Mouse (Mus musculus) left cerebral cortex, adult 2 months (tissue): ENCODE measurements around the gene Focad. TPM values are rescaled to one million over a fixed set of nuclear protein-coding genes. Genes with fewer than 3 reads are reported as not detected.

Source experiments
- DNase-seq, 2 experiments: peaks; one replicate each; pipeline ENCODE4 v3.0.0; 2021 to 2022; ENCODE audit warnings: low spot score in 2 of 2, mixed read lengths in 1 of 2; ENCODE audit errors: extremely low spot score in 1 of 2
- H3K27ac ChIP-seq: fragments of 200-600 bp; 2 replicates; pipeline ENCODE4 v1.8.1; 2022
- H3K4me3 ChIP-seq: fragments of 200-600 bp; 2 replicates; pipeline ENCODE4 v1.8.1; 2022
- CTCF ChIP-seq: fragments of 200-600 bp; IDR thresholded peaks from 2 replicates; pipeline ENCODE4 v1.8.1; 2022; ENCODE audit warnings: antibody characterized with exemption, mild to moderate bottlenecking, moderate library complexity
- intact Hi-C: fragments of 180-260 bp; cut with DNase I; formaldehyde crosslinking; loops from one replicate; pipeline ENCODE4 v1.15.1; 2025
- total RNA-seq, 2 experiments: library from RNA; stranded (reverse); gene quantifications; 2 replicates each; pipeline ENCODE4 v1.2.3; 2021

The Focad gene
- total RNA-seq, 2 experiments from 2014 or later = 50.7 to 54.7 TPM

GRCm38 (mm10) chr4:88395717-88396116 is 301.3 kb downstream of the Focad start:
- H3K4me3 ChIP-seq = no peak overlapping the region
- no peak for TF ChIP-seq CTCF
- no peak overlapping the region for H3K27ac ChIP-seq
- no peak for DNase-seq
- intact Hi-C loops = loop anchor here (5.0 kb wide), 1 partner anchor 37 kb away; no protein-coding TSS in a partner anchor

GRCm38 (mm10) chr4:88396995-88397521 is 302.6 kb downstream of the Focad start:
- DNase-seq = no peak
- intact Hi-C loops = loop anchor here (5.0 kb wide), 1 partner anchor 35 kb away; no protein-coding TSS in a partner anchor
- Histone ChIP-seq H3K4me3 (no peak overlapping the region), H3K27ac (no peak overlapping the region)
- no peak for TF ChIP-seq CTCF

GRCm38 (mm10) chr4:88400302-88400991 is 306.0 kb downstream of the Focad start:
- intact Hi-C loops = loop anchor here (5.0 kb wide), 1 partner anchor 52 kb away; no protein-coding TSS in a partner anchor
- H3K4me3 ChIP-seq = no peak overlapping the region
- H3K27ac ChIP-seq = no peak overlapping the region
- no peak for DNase-seq
- TF ChIP-seq CTCF = no peak

- no peak for TF ChIP-seq CTCF
- intact Hi-C loops = loop anchor here (5.0 kb wide), 1 partner anchor 51 kb away; no protein-coding TSS in a partner anchor
- no peak for DNase-seq
Observed at GRCm38 (mm10) chr4:88400992-88401313, 306.5 kb downstream of the Focad start.

GRCm38 (mm10) chr4:88402884-88403283 is 308.5 kb downstream of the Focad start:
- intact Hi-C loops = loop anchor here (5.0 kb wide), 1 partner anchor 49 kb away; no protein-coding TSS in a partner anchor
- Histone ChIP-seq H3K27ac (no peak overlapping the region), H3K4me3 (no peak overlapping the region)
- DNase-seq = no peak
- TF ChIP-seq CTCF = no peak

More at GRCm38 (mm10) chr4:88400992-88401313, 306.5 kb downstream of the Focad start:
- no peak overlapping the region for H3K4me3 ChIP-seq
- no peak overlapping the region for H3K27ac ChIP-seq

GRCm38 (mm10) chr4:88406887-88407696 is 312.7 kb downstream of the Focad start:
- no peak for TF ChIP-seq CTCF
- intact Hi-C loops = no loop called here
- peak; percentile 19 to 37 for DNase-seq

GRCm38 (mm10) chr4:88409279-88409678 is 314.9 kb downstream of the Focad start:
- intact Hi-C loops = no loop called here
- no peak overlapping the region for H3K27ac ChIP-seq
- no peak for TF ChIP-seq CTCF
- DNase-seq = no peak
- H3K4me3 ChIP-seq = no peak overlapping the region

More at GRCm38 (mm10) chr4:88406887-88407696, 312.7 kb downstream of the Focad start:
- Histone ChIP-seq H3K4me3 (no peak overlapping the region), H3K27ac (no peak overlapping the region)

- no peak for TF ChIP-seq CTCF
- Histone ChIP-seq H3K27ac (no peak overlapping the region), H3K4me3 (no peak overlapping the region)
- intact Hi-C loops = no loop called here
- no peak for DNase-seq
Observed at GRCm38 (mm10) chr4:88412331-88412730, 317.9 kb downstream of the Focad start.

- no peak overlapping the region for H3K27ac ChIP-seq
- TF ChIP-seq CTCF = no peak
- no peak for DNase-seq
- no peak overlapping the region for H3K4me3 ChIP-seq
- intact Hi-C loops = no loop called here
Observed at GRCm38 (mm10) chr4:88415017-88415416, 320.6 kb downstream of the Focad start.

GRCm38 (mm10) chr4:88419378-88419777 is 324.9 kb downstream of the Focad start:
- DNase-seq = no peak
- no peak overlapping the region for H3K4me3 ChIP-seq
- intact Hi-C loops = no loop called here
- H3K27ac ChIP-seq = no peak overlapping the region
- TF ChIP-seq CTCF = no peak

GRCm38 (mm10) chr4:88424563-88424962 is 330.1 kb downstream of the Focad start:
- DNase-seq = no peak
- no peak overlapping the region for H3K4me3 ChIP-seq
- no peak overlapping the region for H3K27ac ChIP-seq
- TF ChIP-seq CTCF = no peak
- intact Hi-C loops = no loop called here

GRCm38 (mm10) chr4:88427630-88428239 is 333.3 kb downstream of the Focad start:
- no peak for TF ChIP-seq CTCF

More at GRCm38 (mm10) chr4:88427630-88428239, 333.3 kb downstream of the Focad start:
- Histone ChIP-seq H3K27ac (no peak overlapping the region), H3K4me3 (no peak overlapping the region)
- intact Hi-C loops = no loop called here
- no peak for DNase-seq
